Mouse (Mus musculus) c-Kit-positive CD71-positive TER-119-positive erythroid progenitor cells, embryonic 14.5 days (primary cell): ENCODE data around the gene Gm128.

Experiments
- DNase-seq: peaks from one replicate; pipeline ENCODE4 v3.0.0-alpha.2; 2013; ENCODE audit warnings: low spot score

The Gm128 gene

DNA sequence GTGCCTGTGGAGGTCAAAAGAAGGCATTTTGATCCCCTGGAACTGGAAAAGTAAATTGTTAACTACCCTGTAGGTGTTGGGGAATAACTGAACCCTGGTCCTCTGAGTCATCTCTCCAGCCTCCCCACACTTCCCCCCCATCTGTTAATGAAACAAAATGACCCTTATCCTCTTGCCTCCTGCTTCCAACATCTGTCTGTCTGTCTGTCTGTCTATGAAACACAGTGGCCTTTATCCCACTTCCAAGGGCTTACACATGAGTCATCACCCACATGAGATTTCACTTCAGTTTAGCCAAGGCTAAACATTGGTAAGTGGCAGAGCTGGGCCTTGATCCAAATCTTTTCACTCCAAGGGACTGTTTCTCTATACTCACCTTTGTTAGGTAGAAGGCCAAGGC, 26.5 kb upstream of the Gm128 start:
- DNase-seq = no peak

DNA sequence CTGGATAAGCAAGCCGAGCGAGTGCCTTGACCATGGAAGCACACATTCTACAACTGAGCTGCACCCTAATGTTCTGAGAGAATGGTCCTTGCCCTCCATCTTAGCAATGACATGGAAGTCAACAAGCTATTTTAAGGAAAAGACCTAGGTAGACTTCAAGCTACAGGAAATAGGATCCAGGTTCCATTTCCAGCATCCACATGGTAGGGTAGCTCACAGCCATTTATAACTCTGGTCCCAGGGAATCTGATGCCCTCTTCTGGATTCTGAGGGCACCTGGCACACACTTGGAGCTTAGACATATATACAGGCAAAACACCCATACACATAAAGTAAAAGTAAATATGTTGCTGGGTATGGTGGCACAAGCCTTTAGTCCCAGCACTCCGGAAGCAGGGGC, 24.7 kb upstream of the Gm128 start:
- no peak for DNase-seq

DNA sequence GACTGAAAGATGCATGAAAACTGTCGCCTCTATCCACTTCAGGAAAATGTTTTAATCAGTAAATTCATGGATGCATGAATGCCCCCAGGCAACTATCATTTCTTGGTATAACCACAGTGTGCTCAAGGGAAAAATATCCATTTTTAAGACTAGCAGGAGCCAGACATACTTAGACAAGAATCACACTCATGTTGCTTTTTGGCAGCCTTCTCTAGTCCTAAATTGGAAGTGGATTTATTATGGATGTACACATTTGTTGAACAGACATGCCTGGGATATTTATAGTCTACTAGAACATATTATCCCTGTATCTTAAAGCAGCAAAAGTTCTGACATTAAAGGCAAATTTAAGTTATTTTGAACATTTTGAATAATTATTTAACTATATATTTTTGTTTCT, 23.3 kb upstream of the Gm128 start:
- DNase-seq = no peak

DNA sequence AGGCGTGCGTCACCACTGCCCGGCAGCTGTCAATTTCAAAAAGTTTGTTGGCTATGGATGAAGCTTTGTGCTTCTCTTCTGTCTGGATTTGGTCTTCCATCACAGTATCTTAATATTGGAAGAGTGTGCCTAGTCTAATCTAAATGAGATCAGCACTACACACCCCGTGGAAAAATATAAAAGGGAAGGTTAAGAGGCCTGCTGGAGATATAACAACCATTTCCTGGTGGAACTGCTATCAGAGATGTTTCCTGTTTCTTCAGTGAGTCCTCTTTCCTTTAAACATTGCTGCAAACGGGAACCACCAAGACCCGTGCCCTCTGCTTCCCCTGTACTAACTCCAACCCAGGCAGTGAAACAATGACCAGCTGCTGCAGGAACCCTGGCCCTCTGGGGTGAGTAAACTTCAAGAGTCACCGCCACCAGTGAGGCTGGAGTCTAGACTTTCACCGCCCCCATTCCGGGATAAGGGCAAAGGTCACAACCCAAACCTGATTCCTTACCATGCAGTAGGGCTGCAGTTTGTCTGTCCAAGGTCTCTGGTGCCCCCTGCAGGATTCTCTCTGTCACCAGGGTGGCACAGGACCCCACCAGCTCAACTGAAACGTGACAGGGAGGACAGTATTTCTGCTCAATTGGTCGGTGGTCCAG, 21.8 kb upstream of the Gm128 start:
- DNase-seq = peak; percentile 63

DNA sequence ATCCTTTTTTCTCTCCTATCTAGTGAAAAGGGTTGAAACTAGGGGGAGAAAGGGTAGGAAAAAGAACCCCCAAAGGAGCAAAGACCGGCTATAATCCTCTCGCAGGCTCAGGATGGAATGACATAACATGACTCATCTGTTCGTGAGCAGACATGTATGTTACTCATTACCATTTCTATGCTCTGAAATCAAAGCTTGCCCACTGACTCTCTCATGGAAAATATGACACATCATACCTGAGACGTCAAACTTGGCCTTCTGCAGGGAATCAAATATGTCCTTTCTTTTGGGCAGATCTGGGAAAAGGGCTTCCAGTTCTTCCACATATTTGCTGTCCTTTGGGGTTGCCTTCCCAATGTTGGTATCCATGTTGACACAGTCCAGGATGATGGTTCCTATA, 20.6 kb upstream of the Gm128 start:
- no peak for DNase-seq

DNA sequence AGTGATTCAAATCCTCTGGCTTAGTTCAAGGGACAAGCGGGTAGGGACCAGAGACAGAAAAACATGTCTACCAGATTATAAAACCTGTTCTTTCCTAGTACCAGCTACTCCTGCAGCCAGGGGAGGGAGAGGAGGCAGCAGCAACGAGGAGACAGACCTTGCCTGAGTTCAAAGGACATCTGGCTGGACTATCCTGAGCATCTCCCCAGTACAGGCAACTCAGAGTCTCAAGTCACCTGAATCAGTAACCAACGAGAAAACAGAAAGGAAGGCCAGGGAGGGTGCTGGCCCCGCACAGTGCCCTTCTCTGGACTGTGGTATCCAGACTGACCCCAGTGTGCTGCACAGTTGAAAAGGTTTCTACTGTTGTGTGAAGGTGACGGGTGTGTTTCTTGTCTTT, 15.5 kb upstream of the Gm128 start:
- DNase-seq = no peak

DNA sequence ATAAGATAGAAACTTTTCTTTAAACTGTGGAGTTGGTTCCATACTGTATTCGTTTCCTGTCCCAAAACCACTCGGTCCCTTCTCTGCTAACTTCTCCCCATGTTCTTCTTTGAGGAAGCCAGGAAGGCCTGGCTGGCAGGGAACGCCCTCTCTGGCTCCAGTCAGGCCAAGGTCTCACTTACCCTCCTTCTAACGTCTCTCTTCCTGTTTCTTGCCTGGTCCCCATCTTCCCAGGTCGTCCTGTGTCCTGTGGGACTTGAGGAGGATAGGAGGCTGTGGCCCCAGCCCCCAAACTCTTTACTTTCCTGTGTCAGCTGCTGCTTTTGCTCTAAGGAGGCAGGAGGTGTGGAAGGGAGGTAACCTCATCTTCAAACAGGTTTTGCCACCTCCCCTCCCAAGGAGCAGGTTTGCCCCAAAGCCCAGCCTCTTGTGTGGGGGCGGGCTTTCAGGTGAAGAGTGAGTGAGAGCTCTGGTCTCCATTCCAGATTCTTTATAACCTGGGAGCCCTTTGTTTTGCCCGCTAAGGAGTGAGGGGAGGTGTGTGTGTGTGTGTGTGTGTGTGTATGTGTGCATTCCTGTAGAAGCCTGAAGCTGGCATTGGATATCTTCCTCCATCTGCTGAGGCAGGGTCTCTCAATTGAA, 9.5 kb upstream of the Gm128 start, which contains the start of gene Bnipl:
Bnipl (minus strand) TSS at position 411 of the 642 bp plus-strand sequence.
- DNase-seq = no peak

DNA sequence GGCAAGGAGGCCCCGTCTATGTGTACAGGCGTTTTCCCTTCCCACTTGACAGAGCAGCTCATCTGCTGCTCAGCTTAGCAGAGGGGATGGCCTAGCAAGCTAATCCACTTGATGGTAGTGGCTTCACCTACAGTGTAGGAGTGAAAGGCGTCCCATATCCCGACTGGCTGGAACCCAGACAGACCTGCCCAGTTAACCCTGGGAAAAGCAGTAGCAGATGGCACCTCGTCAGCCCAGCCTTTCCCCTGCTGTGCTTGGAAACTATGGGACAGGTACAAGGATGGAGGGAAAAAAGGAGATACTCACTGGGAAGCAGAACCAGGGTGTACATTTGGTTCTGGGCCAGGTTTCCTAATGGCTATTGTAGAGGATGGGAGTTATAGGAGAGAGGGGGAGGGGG, 9.0 kb upstream of the Gm128 start:
- DNase-seq = no peak

DNA sequence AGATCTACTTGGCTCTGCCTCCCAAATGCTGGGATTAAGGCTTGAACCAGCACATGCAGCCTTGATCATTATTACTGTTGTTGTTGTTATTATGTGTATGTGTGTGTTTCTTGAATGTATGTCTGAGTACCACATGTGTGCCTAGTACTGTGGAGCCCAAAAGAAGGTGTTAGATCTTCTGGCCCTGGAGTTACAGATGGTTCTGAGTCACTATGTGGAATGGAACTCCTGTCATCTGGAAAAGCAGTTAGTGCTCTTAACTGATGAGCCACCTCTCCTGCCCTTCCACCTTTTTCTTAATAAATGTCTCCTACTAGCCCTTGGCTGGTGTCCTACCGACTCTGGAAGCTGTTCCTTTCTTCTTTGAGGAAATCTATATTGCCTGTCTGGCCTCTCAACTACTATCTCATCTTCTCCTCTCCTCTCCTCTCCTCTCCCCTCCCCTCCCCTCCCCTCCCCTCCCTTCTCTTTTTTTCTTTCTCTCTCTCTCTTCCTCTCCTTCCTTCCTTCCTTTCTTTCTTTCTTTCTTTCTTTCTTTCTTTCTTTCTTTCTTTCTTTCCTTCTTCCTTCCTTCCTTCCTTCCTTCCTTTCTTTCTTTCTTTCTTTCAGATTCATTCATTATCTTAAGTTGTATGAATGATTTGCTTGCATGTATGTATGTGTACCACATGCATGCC, 6.4 kb upstream of the Gm128 start:
- DNase-seq = no peak

DNA sequence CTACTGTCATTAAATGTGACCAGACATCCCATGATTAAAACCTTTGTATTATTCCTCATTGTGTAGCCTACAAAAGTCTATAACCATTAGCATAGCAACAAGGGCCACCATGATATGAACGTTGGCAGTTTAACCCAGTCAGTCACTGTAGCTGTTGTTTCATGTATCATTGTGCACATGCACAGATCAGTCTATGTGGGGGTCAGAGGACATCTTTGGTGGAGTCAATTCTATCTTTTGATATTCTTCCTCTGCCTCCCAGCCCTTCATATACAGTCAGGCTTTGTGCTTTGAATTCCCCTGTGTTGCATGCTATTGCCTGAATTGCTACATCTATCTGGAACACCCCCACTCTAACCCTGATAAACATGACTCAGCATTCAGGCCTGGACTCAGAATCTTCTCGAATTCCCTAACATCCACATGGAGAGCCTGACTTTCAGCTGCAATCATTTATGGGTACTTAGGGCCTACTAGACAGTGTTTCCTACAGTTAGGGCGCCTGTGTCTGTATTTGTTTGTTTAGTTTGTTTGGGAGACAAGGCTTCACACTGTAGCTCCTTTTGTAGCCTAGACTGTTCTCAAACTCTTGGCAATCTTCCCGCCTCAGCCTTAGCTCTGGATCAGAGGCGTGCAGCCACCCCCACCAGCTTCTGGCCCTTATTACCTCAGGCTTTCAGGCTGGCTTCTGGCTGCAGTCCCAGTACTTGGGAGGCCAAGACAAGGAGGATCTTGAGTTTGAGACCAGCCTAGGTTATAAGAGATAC, 5.2 kb upstream of the Gm128 start:
- peak; percentile 24 for DNase-seq

DNA sequence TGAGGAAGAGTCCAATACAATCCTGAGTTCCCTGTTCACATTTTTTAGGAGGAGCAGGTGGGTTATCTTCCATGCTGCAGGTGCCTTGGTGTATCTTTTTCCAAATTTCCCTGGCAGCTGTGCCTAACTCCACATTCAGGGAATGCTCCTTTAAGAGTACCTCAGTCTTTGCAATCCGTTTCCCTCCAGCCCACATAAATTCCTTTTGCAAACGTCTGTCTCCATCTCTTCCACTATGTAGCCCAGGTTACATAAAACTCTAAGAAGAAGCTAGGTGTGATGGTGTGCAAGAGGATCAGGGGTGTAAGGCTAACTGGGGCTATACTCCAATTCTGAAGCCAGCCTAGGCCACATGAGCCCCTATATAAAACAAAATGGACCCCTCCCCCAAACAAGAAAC, 1.7 kb upstream of the Gm128 start:
- no peak for DNase-seq

DNA sequence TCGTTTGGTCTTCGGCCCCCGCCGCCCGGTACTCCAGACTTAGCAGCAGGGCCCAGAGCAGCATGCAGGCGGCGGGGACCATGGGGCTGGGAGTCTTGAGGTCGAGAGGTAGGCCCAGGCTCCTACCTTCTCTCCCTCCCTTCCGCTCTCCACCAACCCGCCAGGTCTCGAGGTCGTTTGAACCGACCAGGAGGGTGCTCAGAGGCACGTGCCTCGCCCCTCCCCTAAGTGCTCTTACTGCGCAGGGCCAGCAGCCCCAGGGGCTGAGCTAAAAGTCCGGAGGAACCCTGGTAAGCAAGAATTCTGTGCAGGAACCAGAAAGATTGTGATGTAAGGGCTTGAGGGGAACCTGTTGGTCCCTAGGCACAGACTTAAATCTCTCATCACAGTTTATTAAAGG, 498 bp downstream of the Gm128 start:
- DNase-seq = no peak

DNA sequence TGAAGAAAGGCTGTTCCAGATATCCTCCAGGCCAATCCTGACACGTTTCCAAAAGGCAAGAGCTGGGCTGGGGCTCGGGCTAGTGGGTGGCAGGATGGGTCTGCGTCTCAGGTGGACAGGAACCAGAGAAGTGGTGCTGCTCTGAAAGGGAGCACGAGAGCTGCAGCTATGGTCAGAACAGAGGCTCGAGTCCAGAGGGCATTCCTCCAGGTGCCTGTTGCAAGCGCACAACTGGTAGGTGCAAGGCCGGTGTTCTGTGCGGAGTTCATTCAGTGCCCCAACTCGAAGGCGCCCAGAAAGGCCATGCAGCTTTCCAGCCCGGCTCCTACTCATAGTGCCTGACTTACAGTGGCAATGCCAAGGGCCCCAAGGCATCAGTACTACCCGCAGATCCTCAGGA, 1.4 kb downstream of the Gm128 start:
- DNase-seq = no peak

DNA sequence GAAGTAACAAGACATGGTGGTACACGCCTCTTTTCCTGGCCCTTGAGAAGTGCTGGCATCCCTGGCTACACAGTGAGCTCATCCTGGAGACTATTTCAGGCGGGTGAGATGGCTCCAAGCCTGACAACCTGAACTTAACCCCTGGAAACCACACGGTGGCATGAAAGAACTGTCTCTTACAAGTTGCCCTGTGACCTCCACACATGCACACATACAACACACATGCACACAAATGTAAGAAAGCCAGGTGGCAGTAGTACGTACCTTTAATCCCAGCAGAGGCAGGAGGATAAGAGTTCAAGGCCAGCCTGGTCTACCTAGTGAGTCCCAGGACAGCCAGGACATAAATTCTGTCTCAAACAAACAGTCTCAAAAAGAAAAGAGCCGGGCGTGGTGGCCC, 2.4 kb downstream of the Gm128 start:
- DNase-seq = no peak

DNA sequence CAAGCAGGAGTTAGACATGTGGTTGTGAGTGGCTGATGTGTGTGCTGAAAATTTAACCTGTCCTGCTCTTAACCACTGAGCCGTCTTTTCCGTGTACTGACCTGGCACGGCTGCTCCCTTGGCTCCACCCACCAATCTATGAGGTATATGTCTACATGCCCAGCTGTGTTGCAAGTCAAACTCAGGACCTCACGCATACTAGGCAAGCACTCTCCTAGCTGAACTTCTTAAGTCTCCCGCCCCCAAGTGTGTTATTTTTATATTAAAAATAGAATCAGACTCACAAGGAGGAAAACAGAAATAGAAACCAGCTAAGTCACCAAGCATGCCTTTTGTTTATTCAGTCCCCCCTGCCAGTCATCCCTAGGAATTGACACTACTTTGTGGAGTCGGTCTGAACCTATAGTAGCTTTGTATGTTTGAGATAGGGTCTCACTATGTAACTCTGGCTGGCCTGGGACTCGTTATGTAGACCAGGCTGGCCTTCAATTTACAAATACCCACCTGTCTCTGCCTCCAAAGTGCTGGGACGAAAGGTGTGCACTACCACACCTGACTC, 3.8 kb downstream of the Gm128 start:
- DNase-seq = no peak

DNA sequence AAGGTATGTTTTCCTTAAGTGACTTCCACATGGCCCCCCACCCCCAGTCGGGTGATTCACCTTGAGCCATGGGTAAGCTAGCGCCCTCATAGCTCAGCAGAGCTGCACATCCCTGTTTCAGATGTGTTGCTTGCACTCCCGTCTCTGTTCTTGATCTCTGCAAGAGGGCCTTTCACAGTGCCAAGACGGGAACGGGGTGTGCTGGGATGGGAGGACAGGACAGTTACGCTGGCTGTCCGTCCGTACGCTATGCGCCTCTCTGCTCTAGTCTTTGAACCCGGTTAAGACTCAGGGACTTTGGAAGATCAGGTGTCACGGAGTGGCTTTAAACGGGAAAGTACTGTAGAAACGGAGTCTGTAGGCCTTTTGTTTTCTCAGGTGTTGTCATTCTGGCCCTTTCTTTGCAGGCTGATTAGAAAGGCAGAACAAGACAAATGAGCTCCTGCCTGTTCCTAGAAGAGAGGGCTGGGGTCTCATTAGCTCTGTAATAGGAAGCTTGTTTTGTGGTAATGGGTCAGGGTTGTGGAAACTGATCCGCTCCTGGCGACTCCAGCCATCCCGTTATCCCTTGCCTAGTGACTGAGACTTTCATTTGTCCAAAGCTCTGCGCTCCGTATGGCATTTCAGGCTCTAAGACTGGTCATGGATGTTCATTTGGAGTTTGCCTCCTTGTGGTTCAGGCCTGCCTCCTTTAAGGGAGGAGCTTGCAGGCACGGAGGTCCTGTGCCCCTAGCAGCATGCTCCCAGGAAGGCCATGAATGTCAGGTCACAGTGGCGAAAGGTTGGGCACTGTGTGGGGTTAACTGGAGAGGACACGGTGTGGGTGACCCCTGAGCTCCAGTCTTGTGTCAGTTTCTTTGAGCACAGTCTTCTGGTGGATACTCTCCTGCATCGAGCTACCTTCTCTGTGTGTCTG, 5.8 kb downstream of the Gm128 start:
- DNase-seq = no peak

DNA sequence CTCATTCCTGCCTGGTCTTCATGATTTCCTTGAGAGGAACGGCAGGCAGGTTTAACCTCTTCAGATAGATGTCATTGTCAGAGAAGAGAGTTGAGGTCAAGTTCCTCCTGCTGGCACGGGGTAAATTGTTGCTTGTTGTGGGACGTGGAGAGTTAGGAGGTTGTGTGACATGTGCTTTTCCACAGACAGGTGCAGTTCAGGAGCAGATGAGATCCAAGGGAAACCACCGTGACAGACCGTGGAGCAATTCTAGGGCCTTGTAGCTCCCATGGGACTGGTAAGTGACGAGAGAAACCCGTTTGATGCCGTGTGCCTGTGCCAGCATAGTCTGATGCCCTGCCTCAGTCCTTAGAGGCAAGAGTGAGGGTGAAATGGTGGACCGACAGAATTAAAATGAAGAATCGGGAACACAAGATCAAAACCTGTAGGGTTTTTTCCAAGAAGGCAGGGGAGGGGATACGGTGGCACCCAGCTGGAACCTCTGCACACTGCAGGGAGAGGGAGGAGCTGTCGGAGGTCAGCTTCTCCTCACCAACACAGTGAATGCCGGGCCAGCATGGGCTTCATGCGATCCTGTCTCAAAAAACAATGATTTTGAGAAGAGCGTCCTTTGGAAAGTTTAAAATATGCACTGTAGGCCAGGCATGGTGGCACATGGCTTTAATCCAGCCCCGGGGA, 8.0 kb downstream of the Gm128 start:
- no peak for DNase-seq

DNA sequence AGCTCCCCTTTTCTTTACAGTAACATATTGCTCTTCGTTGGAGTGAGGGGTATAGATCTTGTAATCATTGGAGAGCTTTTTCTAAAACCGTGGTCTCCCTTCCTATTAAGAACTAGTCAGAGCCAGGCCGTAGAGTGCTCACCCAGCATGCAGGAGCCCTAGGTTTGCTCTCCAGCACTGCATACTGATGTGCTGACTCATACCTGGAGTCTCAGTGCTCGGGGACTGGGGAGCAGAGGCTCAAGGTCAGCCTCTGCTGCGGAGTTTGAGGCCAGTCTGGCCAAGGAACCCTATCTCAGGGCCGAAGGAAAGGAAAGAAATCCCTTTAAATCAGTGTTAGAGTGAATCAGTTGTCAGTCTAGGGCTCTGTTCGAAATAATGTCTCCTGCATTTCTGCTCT, 8.6 kb downstream of the Gm128 start:
- DNase-seq = no peak

DNA sequence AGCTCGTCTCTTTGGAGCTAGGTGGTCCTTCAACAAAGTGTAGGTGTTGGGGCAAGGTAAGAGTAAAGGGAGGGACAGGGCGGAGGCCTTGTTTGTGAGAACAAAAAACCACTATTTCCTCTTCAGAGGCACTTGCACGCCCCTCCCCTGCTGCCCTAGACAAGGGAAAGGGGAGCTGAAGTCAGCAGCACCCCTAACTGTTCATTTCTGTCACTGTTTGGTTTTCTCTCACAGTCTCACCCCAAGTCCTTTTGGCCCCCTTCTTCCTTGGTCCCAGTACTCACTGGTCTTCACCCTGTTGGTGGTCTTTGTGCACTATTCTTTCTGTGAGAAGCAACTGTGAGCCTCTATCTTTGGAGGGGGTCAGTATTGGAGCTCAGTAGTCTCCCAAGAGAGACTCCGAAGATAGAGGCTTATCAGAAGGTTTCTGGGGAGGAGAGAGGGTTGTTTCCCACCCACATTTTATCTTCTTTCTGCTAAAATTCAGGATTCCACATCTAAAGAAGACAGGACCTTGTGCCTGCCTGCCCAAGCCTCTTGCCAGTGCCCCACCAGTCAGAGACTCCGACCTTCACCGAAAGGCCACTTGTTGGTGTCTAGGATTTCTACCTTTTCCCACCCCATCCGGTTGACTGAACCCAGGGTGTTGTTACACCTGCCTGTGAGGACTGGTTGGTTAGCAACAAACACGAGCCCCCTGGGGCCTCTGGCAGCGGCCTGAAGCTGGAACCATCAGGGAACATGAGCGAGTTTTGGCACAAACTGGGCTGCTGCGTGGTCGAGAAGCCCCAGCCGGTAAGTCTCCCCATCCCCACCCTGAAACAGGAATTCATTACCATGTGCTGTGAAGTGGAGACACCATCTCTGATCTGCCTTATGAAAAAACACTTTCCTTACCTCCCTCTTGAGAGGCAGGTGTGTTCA, 9.8 kb downstream of the Gm128 start, which contains the start of gene Mllt11:
Mllt11 (minus strand) TSS at position 874 of the 924 bp plus-strand sequence.
- peak; percentile 45 for DNase-seq
